Mouse (Mus musculus) heart, adult 2 months (tissue): ENCODE measurements around the gene Tpt1. TPM values are rescaled to one million over a fixed set of nuclear protein-coding genes. Genes with fewer than 3 reads are reported as not detected.

Source experiments
- DNase-seq, 2 experiments: peaks; one replicate each; pipeline ENCODE4 v3.0.0; 2021
- H3K27ac ChIP-seq: fragments of 200-600 bp; 2 replicates; pipeline ENCODE4 v1.8.1; 2022
- H3K27me3 ChIP-seq: fragments of 200-500 bp; 2 replicates; pipeline ENCODE4 v1.6.1; 2012; ENCODE audit warnings: mild to moderate bottlenecking, low read length, inconsistent platforms, mixed read lengths; ENCODE audit not compliant: control insufficient read depth, insufficient read depth
- H3K36me3 ChIP-seq: fragments of 200-500 bp; 2 replicates; pipeline ENCODE4 v1.6.1; 2012; ENCODE audit warnings: low read length, inconsistent platforms; ENCODE audit not compliant: control insufficient read depth, insufficient read depth
- H3K4me1 ChIP-seq: fragments of 200-500 bp; 2 replicates; pipeline ENCODE4 v1.6.1; 2011; ENCODE audit warnings: low read length; ENCODE audit not compliant: control insufficient read depth, insufficient read depth
- H3K4me3 ChIP-seq: fragments of 200-600 bp; 2 replicates; pipeline ENCODE4 v1.8.1; 2022
- H3K79me2 ChIP-seq: fragments of 200-500 bp; replicated peaks from 2 replicates; pipeline ENCODE4 v1.6.1; 2012; ENCODE audit warnings: mild to moderate bottlenecking, inconsistent platforms, low read length, moderate library complexity, mixed read lengths; ENCODE audit not compliant: control insufficient read depth, insufficient read depth
- H3K9ac ChIP-seq: fragments of 200-500 bp; 2 replicates; pipeline ENCODE4 v1.6.1; 2012; ENCODE audit warnings: low read depth, mild to moderate bottlenecking, control low read depth, inconsistent platforms, low read length, mixed read lengths
- CTCF ChIP-seq: fragments of 200-600 bp; IDR thresholded peaks from 2 replicates; pipeline ENCODE4 v1.8.1; 2022; ENCODE audit warnings: antibody characterized with exemption, mild to moderate bottlenecking, moderate library complexity
- EP300 ChIP-seq: fragments of 200-500 bp; IDR thresholded peaks from 2 replicates; pipeline ENCODE4 v1.6.1; 2011; ENCODE audit warnings: low read depth, low read length, control low read depth; ENCODE audit not compliant: insufficient read depth
- POLR2A ChIP-seq: fragments of 200-500 bp; IDR thresholded peaks from 2 replicates; pipeline ENCODE4 v1.6.1; 2011; ENCODE audit warnings: mild to moderate bottlenecking, low read depth, low read length, control low read depth; ENCODE audit not compliant: insufficient read depth
- WGBS: fragments of 180-500 bp; shearing (Covaris S2); methylation state at CpG from one replicate; pipeline ENCODE4 v1.1.7; 2018; 5-methylcytosine and 5-hydroxymethylcytosine counted together
- intact Hi-C: fragments of 180-260 bp; cut with DNase I; formaldehyde crosslinking; loops from one replicate; pipeline ENCODE4 v1.15.1; 2025
- polyA plus RNA-seq: library from polyadenylated mRNA; depleted of rRNA; stranded (reverse); fragments of >200 nt; gene quantifications from 2 replicates; pipeline ENCODE4 v1.2.3, GENCODE M21; 2012
- total RNA-seq, 2 experiments: library from RNA; stranded (reverse); gene quantifications; 2 replicates each; pipeline ENCODE4 v1.2.3; 2021

Gene Tpt1
- total and polyA plus RNA-seq, 3 experiments = 1,026 to 3,343 (median 2,957) TPM

- no peak for DNase-seq
- no peaks in the 10 kb centered on the region for H3K79me2 ChIP-seq
- H3K4me3 ChIP-seq = no peak overlapping the region
- WGBS = 62% methylated on average over 2 of the region's 2 CpGs
- peak overlapping the region; percentile 20; the same call in 1 of the 2 replicates for H3K27ac ChIP-seq
- H3K36me3 ChIP-seq = no peaks in the 10 kb centered on the region
- intact Hi-C loops = no loop called here
- H3K27me3 ChIP-seq = no peaks in the 10 kb centered on the region
- no peak for TF ChIP-seq EP300
- no peak for TF ChIP-seq POLR2A
- no peak for TF ChIP-seq CTCF
- peaks cover 6% of the 10 kb centered on the region for H3K4me1 ChIP-seq
- H3K9ac ChIP-seq = no peak overlapping the region
These were observed 12.9 kb upstream of the Tpt1 start for GRCm38 (mm10) chr14:75832031-75832430.

GRCm38 (mm10) chr14:75832982-75833381 lies 11.9 kb upstream of the Tpt1 start:
- Histone ChIP-seq H3K79me2 (no peaks in the 10 kb centered on the region), H3K27ac (peak overlapping the region; percentile 99), H3K4me3 (no peak overlapping the region), H3K9ac (no peak overlapping the region), H3K4me1 (peaks cover 5% of the 10 kb centered on the region), H3K27me3 (no peaks in the 10 kb centered on the region), H3K36me3 (no peaks in the 10 kb centered on the region)
- WGBS = 45% methylated on average over 4 of the region's 4 CpGs
- no peak for TF ChIP-seq CTCF
- no peak for TF ChIP-seq EP300
- no peak for TF ChIP-seq POLR2A
- intact Hi-C loops = no loop called here
- no peak for DNase-seq

GRCm38 (mm10) chr14:75833546-75834250 lies 11.2 kb upstream of the Tpt1 start:
- TF ChIP-seq CTCF = no peak
- WGBS = 3% methylated on average over 12 of the region's 12 CpGs
- H3K27me3 ChIP-seq = no peaks in the 10 kb centered on the region
- H3K9ac ChIP-seq = peak overlapping the region; percentile 29
- no peaks in the 10 kb centered on the region for H3K79me2 ChIP-seq
- DNase-seq = peak; percentile 35 to 49
- intact Hi-C loops = no loop called here
- peak overlapping the region; percentile 99 for H3K27ac ChIP-seq
- no peaks in the 10 kb centered on the region for H3K36me3 ChIP-seq
- H3K4me3 ChIP-seq = peak overlapping the region; percentile 28; the same call in 1 of the 2 replicates
- peaks cover 5% of the 10 kb centered on the region for H3K4me1 ChIP-seq

- peak; percentile 68 to 88 for DNase-seq
- H3K4me3 ChIP-seq = peak overlapping the region; percentile 53
- no peaks in the 10 kb centered on the region for H3K36me3 ChIP-seq
- H3K27me3 ChIP-seq = no peaks in the 10 kb centered on the region
- peak overlapping the region; percentile 86 for H3K9ac ChIP-seq
- H3K27ac ChIP-seq = peak overlapping the region; percentile 99
- TF ChIP-seq POLR2A = peak; percentile 98
- TF ChIP-seq CTCF = no peak
- TF ChIP-seq EP300 = peak; percentile 82; the same call in 1 of the 2 replicates
- no peaks in the 10 kb centered on the region for H3K79me2 ChIP-seq
- H3K4me1 ChIP-seq = peaks cover 5% of the 10 kb centered on the region
- 0% methylated on average over 10 of the region's 10 CpGs for WGBS
- intact Hi-C loops = no loop called here
These were observed 10.6 kb upstream of the Tpt1 start for GRCm38 (mm10) chr14:75834251-75834738.

GRCm38 (mm10) chr14:75834739-75835381 lies 10.0 kb upstream of the Tpt1 start:
- no peaks in the 10 kb centered on the region for H3K79me2 ChIP-seq
- H3K4me3 ChIP-seq = peak overlapping the region; percentile 53
- DNase-seq = peak; percentile 77 to 84
- peak; percentile 51 for TF ChIP-seq CTCF
- no peak; the same call in 1 of the 2 replicates for TF ChIP-seq POLR2A
- no peak; the same call in 1 of the 2 replicates for TF ChIP-seq EP300
- H3K36me3 ChIP-seq = no peaks in the 10 kb centered on the region
- intact Hi-C loops = loop anchor here (1.0 kb wide), 1 partner anchor 9 kb away; no protein-coding TSS in a partner anchor
- peaks cover 5% of the 10 kb centered on the region for H3K4me1 ChIP-seq
- no peaks in the 10 kb centered on the region for H3K27me3 ChIP-seq
- peak overlapping the region; percentile 86 for H3K9ac ChIP-seq
- peak overlapping the region; percentile 99 for H3K27ac ChIP-seq
- under 1% methylated on average over 16 of the region's 16 CpGs for WGBS

GRCm38 (mm10) chr14:75836579-75836978 lies 8.3 kb upstream of the Tpt1 start:
- no peak overlapping the region for H3K4me3 ChIP-seq
- no peaks in the 10 kb centered on the region for H3K27me3 ChIP-seq
- TF ChIP-seq POLR2A (no peak), EP300 (no peak), CTCF (no peak)
- DNase-seq = no peak
- no peak overlapping the region for H3K27ac ChIP-seq
- intact Hi-C loops = no loop called here
- H3K9ac ChIP-seq = no peak overlapping the region
- H3K79me2 ChIP-seq = no peaks in the 10 kb centered on the region
- peaks cover 5% of the 10 kb centered on the region for H3K4me1 ChIP-seq
- H3K36me3 ChIP-seq = no peaks in the 10 kb centered on the region
- 77% methylated on average over 3 of the region's 3 CpGs for WGBS
